Mouse (Mus musculus): ENCODE data around the gene Mmaa.

- no peak for TF ChIP-seq CTCF (IDR thresholded peaks at IDR 0.05; ENCODE audit: borderline replicate concordance, insufficient read depth, low read depth, low read length)
- no peak for TF ChIP-seq POLR2A (IDR thresholded peaks at IDR 0.05; ENCODE audit: borderline replicate concordance, insufficient read depth, low read length)
These were observed 19.8 kb downstream of the Mmaa start for GRCm38 (mm10) chr8:79274940-79275339.

All from cerebellum, adult 2 months (tissue).